In genomic region chr8:124045856-124046255, GRCm38 (mm10) we compare ENCODE assay signal across 23 mouse cellular contexts. TPM values are rescaled to one million over a fixed set of nuclear protein-coding genes. Genes with fewer than 3 reads are reported as not detected.
DNase-seq lines count a peak whose midpoint lies in the region; ATAC-seq and TF ChIP-seq lines count a peak whose summit lies in the region.
"Had no signal": no experiment of that assay in that cellular context is flagged by ENCODE, and none has a peak within 500 bp of the region (broad histone marks: within the 10 kb centered on the region; RNA-seq: fewer than 3 reads in every experiment).

No protein-coding gene starts in this region.

- no peak overlapping the region for H3K4me2 ChIP-seq in liver, embryonic 14.5 days (ENCODE audit: low read depth)
- no peak overlapping the region for H3K4me2 ChIP-seq in midbrain, embryonic 16.5 days (ENCODE audit: low read length)
- H3K4me2 ChIP-seq: embryonic facial prominence, embryonic 15.5 days; forebrain, embryonic 13.5 days; hindbrain, embryonic 12.5 days; kidney, embryonic 15.5 days; midbrain, embryonic 13.5 days; neural tube, embryonic 15.5 days had no signal

- ATAC-seq in liver, embryonic 14.5 days (ENCODE audit: insufficient read depth), result peak; percentile 55
- ATAC-seq in midbrain, embryonic 16.5 days, result no peak
- ATAC-seq: forebrain, embryonic 13.5 days; inflammation-experienced regulatory T-cells, adult 6 months; midbrain, embryonic 13.5 days had no signal

- 73% methylated on average over 8 of the region's 8 CpGs for WGBS in liver, embryonic 14.5 days (ENCODE audit: insufficient replicate concordance)
- 87% methylated on average over 8 of the region's 8 CpGs for WGBS in midbrain, embryonic 16.5 days

- no peak overlapping the region for H3K9ac ChIP-seq in liver, embryonic 14.5 days (replicated peaks)
- no peak overlapping the region for H3K9ac ChIP-seq in midbrain, embryonic 16.5 days (ENCODE audit: low read depth, low read length)
- H3K9ac ChIP-seq: embryonic facial prominence, embryonic 15.5 days; forebrain, embryonic 13.5 days; hindbrain, embryonic 12.5 days; kidney, embryonic 15.5 days; midbrain, embryonic 13.5 days; neural tube, embryonic 15.5 days had no signal

- no peak overlapping the region for H3K4me3 ChIP-seq in liver, embryonic 14.5 days (ENCODE audit: insufficient read depth in 1 of 2, low read depth in 2 of 2, low read length in 2 of 2)
- no peak overlapping the region for H3K4me3 ChIP-seq in midbrain, embryonic 16.5 days (ENCODE audit: low read depth, low read length)
- H3K4me3 ChIP-seq: embryonic facial prominence, embryonic 15.5 days; forebrain, embryonic 13.5 days; hindbrain, embryonic 12.5 days; kidney, embryonic 15.5 days; left cerebral cortex, adult 2 months; midbrain, embryonic 13.5 days; myocyte; neural tube, embryonic 15.5 days had no signal

- H3K36me3 ChIP-seq in liver, embryonic 14.5 days (replicated peaks; ENCODE audit: control insufficient read depth, insufficient read depth, low read depth), result peaks cover 23% of the 10 kb centered on the region
- peaks cover 21% of the 10 kb centered on the region for H3K36me3 ChIP-seq in midbrain, embryonic 16.5 days (ENCODE audit: control insufficient read depth, insufficient read depth, low read length)

- no peak for TF ChIP-seq EP300 in liver, embryonic 14.5 days (IDR thresholded peaks at IDR 0.05; ENCODE audit: low read depth)

- H3K4me1 ChIP-seq in liver, embryonic 14.5 days (replicated peaks; ENCODE audit: control insufficient read depth in 2 of 2, insufficient read depth in 2 of 2, low read length in 1 of 2), result no peaks in the 10 kb centered on the region
- H3K4me1 ChIP-seq in midbrain, embryonic 16.5 days (ENCODE audit: control insufficient read depth, insufficient read depth, low read length), result no peaks in the 10 kb centered on the region
- H3K4me1 ChIP-seq: embryonic facial prominence, embryonic 15.5 days; forebrain, embryonic 13.5 days; hindbrain, embryonic 12.5 days; kidney, embryonic 15.5 days; midbrain, embryonic 13.5 days; neural tube, embryonic 15.5 days had no signal

- no peaks in the 10 kb centered on the region for H3K27me3 ChIP-seq in liver, embryonic 14.5 days (ENCODE audit: control insufficient read depth, insufficient read depth, low read length)
- no peaks in the 10 kb centered on the region for H3K27me3 ChIP-seq in midbrain, embryonic 16.5 days (ENCODE audit: control insufficient read depth, insufficient read depth, low read depth, low read length)
- H3K27me3 ChIP-seq: embryonic facial prominence, embryonic 15.5 days; forebrain, embryonic 13.5 days; hindbrain, embryonic 12.5 days; kidney, embryonic 15.5 days; midbrain, embryonic 13.5 days; neural tube, embryonic 15.5 days had no signal

- peak; percentile 84 for DNase-seq in heart, adult 11 months
- DNase-seq in heart, postnatal 14 days, result no peak
- DNase-seq in urinary bladder, postnatal 25 days (ENCODE audit: low spot score), result peak; percentile 14
- no peak for DNase-seq in urinary bladder, postnatal 10 days (ENCODE audit: low spot score)
- DNase-seq in liver, embryonic 14.5 days (ENCODE audit: low read depth in 3 of 3, low spot score in 3 of 3), result peak in 1 of 3 experiments; percentile 19
- no peak for DNase-seq in ovary, postnatal 36 days (ENCODE audit: low spot score)
- no peak for DNase-seq in spleen, postnatal 4 days (ENCODE audit: low spot score in 2 of 2)
- DNase-seq: B cell, adult 2 months; cerebellum, adult 9-11 months; embryo, embryonic 11 days; lung, adult 2 months; retina, postnatal 1 day had no signal

- H3K27ac ChIP-seq in liver, embryonic 14.5 days, result no peak overlapping the region
- no peak overlapping the region for H3K27ac ChIP-seq in midbrain, embryonic 16.5 days (ENCODE audit: low read length)
- H3K27ac ChIP-seq: embryonic facial prominence, embryonic 15.5 days; forebrain, embryonic 13.5 days; hindbrain, embryonic 12.5 days; kidney, embryonic 15.5 days; left cerebral cortex, adult 2 months; macrophage; midbrain, embryonic 13.5 days; neural tube, embryonic 15.5 days had no signal

- no peak for TF ChIP-seq CTCF in liver, embryonic 14.5 days (IDR thresholded peaks at IDR 0.05; ENCODE audit: low read depth)

- intact Hi-C loops in heart, postnatal 14 days (cut with DNase I), result no loop called here

- H3K9me3 ChIP-seq in liver, embryonic 14.5 days (ENCODE audit: control insufficient read depth, low read length), result no peaks in the 10 kb centered on the region
- H3K9me3 ChIP-seq in midbrain, embryonic 16.5 days (replicated peaks; ENCODE audit: control insufficient read depth, low read length, poor library complexity, severe bottlenecking), result no peaks in the 10 kb centered on the region
- H3K9me3 ChIP-seq: embryonic facial prominence, embryonic 15.5 days; forebrain, embryonic 13.5 days; hindbrain, embryonic 12.5 days; kidney, embryonic 15.5 days; midbrain, embryonic 13.5 days; neural tube, embryonic 15.5 days had no signal

RNA-seq across cellular contexts. Expression of gene Urb2, which starts 24.5 kb away (rescaled TPM):
- 1 to 10 TPM; 6.7 to 6.9 TPM for total RNA-seq in heart, postnatal 14 days (2021)
- polyA plus RNA-seq in liver, embryonic 14.5 days (2012; rRNA removed), result 4.3 and 4.9 TPM in 2 replicates
- 2.9 and 3.6 TPM in 2 replicates for polyA plus RNA-seq in liver, embryonic 14.5 days (2014; fragmentation: Nextera tagmentation; extraction: Ambion mirVana)
- 3.8 TPM in 2 replicates for polyA plus RNA-seq in midbrain, embryonic 16.5 days (2015; fragmentation: Nextera tagmentation; extraction: Ambion mirVana)

RNA-seq across cellular contexts. Expression of gene Taf5l, which starts 24.7 kb away (rescaled TPM):
- 10 to 100 TPM; 18.4 to 19.1 TPM for total RNA-seq in heart, postnatal 14 days (2021)
- 21.1 and 21.2 TPM in 2 replicates for polyA plus RNA-seq in liver, embryonic 14.5 days (2012; rRNA removed)
- polyA plus RNA-seq in liver, embryonic 14.5 days (2014; fragmentation: Nextera tagmentation; extraction: Ambion mirVana), result 28.7 and 32.6 TPM in 2 replicates
- polyA plus RNA-seq in midbrain, embryonic 16.5 days (2015; fragmentation: Nextera tagmentation; extraction: Ambion mirVana), result 19.4 and 20.5 TPM in 2 replicates

Comparison
In these comparisons a context has a peak if more than half of its experiments do, and no peak if none do; other contexts are left out.
1. DNase-seq: peak in heart, adult 11 months (single experiment) and urinary bladder, postnatal 25 days (single experiment); none in heart, postnatal 14 days (0 of 2), urinary bladder, postnatal 10 days (single experiment), ovary, postnatal 36 days (single experiment) and spleen, postnatal 4 days (0 of 2).